Mouse (Mus musculus): ENCODE results near the gene Yars.
A peak's percentile ranks its signal among the peaks of the same experiment; 100 is the strongest.

Gene Yars

GRCm38 (mm10) chr4:129189542-129190519, at the start of gene Yars, which contains the start of gene S100pbp:
Gene Yars, plus strand, starts transcription at chr4:129189760.
Gene S100pbp, minus strand, starts transcription at chr4:129189727.
- DNase-seq (ENCODE audit: low spot score in 2 of 2), result peak; percentile 97 to 98

- no peak for DNase-seq (ENCODE audit: low spot score in 2 of 2)
These were observed 48.8 kb upstream of the Yars start for GRCm38 (mm10) chr4:129140808-129141207.

- no peak for DNase-seq (ENCODE audit: low spot score in 2 of 2)
These were observed 47.8 kb upstream of the Yars start for GRCm38 (mm10) chr4:129141560-129142438.

GRCm38 (mm10) chr4:129142439-129143045, 47.0 kb upstream of the Yars start:
- DNase-seq (ENCODE audit: low spot score in 2 of 2), result no peak

DNA sequence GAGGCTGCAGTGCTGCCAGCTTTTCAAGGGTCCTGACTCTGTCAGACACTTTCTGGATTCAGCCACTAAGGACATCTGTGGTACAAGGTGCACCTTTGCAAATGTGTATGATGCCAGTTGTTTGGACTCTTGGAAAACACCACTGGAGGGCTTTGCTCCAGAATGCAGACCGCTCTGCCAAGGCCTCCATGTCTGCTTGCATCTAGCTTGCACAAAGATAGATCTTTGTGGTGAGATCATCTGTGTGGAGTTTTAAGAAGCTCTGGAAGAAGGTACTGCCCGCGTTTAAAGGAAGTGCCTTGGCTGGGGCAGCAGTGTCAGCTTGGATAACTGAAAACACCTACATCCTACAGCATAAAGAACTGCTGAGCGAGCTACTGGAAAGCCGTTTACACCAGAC, 46.1 kb upstream of the Yars start:
- DNase-seq (ENCODE audit: low spot score in 2 of 2), result no peak

DNA sequence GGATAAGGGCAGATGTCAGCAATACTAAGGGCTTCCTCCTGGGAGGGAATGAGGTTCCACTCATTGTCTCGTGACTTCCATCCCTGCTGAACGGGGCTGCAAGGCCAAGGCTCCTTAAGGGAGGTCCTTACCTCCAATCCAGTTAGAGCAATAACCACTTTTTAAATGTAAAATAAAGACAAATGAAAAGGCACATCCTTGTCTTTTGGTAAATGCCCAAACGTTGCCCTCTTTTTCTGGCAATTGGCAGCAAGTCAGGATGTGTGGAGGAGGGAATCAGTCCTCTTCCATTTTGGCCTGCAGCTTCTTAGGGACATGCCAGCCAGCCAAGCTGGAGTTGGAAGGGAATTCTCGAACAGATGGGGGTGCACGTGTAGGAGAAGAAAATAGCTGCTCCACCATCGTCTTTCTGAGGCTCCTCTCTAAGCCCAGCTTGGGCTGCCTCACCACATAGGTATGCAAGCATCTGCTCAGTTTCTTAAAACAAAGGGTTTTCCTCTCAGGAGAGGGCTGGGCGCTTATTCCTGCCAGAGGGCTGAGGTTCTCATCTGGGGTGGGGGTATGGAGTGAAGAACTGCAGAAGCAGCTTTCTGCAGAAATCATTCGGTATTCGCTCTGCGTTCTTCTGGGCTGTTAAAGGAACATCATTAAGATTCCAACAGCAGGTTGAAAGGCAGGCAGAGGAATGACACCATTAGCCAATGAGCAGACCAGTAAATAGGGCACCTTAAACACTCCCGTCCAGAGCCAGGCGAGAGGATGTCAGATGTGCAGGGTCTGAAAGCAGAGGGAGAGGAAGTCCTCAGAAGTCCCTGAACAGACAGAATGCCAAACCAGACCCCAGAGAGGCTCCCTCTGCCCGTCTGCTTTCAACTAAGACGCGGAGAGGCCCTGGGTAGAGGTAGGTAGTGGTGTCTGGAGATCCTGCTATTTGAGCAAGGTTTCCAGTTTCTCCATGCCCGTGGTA, 44.9 kb upstream of the Yars start:
- DNase-seq (ENCODE audit: low spot score in 2 of 2), result no peak

- no peak for DNase-seq (ENCODE audit: low spot score in 2 of 2)
These were observed 44.1 kb upstream of the Yars start for GRCm38 (mm10) chr4:129145411-129145810.

DNA sequence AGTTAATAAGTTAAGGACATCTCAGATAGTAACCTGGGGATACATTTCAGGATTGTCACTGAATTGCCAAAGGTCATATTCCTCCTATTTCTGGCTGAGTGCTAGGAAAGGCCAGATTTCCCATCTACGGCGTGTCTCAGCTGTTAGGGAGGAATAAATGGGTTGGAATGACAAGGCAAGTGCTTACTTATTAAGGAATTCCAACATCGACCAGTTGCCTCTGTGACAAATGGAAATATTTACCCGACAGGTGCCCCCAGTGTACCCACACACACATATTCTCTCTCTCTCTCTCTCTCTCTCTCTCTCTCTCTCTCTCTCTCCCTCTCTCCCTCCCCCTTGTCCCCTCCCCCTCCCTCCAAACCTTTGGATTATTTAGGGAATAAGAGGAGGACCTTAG, 43.6 kb upstream of the Yars start:
- DNase-seq (ENCODE audit: low spot score in 2 of 2), result no peak

GRCm38 (mm10) chr4:129146392-129146791, 43.2 kb upstream of the Yars start:
- no peak for DNase-seq (ENCODE audit: low spot score in 2 of 2)

GRCm38 (mm10) chr4:129147552-129148103, 41.9 kb upstream of the Yars start:
- no peak for DNase-seq (ENCODE audit: low spot score in 2 of 2)

GRCm38 (mm10) chr4:129149321-129149720, 40.2 kb upstream of the Yars start:
- DNase-seq (ENCODE audit: low spot score in 2 of 2), result no peak

DNA sequence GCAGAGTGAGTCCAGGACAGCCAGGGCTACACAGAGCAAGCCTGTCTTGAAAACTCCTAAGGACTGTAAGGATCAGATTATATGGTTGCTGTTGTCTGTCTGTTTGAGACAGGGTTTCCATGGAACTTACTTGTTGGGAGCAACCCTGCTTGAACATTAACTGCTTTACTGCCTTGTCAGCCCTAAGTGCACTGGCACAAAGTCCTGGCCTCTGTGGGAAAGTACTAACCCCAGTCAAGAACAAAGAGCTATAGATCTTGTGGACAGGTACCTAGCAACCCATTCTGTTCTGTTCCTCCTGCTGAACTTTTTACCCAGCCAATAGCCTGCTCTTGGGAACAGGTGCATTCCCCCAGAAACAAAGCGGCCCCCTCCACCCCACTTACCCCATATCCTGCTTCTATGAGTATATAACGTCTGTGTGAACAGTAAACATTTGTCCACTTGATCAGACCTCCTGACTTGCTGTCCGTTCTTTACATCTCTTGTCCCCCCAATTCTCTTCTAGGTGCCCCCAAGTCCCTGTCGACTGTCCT, 38.2 kb upstream of the Yars start:
- DNase-seq (ENCODE audit: low spot score in 2 of 2), result no peak

GRCm38 (mm10) chr4:129157541-129157940, 32.0 kb upstream of the Yars start:
- DNase-seq (ENCODE audit: low spot score in 2 of 2), result no peak

DNA sequence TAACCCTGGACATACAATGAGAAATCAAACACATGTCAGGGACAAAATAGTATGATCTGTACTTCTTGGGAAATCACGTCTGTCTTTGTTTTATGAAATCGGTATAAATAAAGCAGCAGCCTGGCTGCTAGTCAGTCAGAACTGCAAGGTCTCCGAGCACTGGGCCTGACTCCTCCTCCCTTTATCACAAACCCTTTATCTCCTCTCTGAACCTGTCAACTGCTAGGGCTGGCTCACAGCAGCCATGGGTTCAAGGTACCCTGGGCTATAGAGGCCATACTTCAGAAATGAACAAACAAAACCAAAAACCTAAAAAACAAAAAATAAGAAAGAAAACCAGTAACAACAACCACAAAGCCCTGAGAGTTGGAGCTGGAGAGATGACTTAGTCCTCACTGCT, 31.0 kb upstream of the Yars start:
- no peak for DNase-seq (ENCODE audit: low spot score in 2 of 2)

GRCm38 (mm10) chr4:129161076-129161475, 28.5 kb upstream of the Yars start:
- DNase-seq (ENCODE audit: low spot score in 2 of 2), result no peak

DNA sequence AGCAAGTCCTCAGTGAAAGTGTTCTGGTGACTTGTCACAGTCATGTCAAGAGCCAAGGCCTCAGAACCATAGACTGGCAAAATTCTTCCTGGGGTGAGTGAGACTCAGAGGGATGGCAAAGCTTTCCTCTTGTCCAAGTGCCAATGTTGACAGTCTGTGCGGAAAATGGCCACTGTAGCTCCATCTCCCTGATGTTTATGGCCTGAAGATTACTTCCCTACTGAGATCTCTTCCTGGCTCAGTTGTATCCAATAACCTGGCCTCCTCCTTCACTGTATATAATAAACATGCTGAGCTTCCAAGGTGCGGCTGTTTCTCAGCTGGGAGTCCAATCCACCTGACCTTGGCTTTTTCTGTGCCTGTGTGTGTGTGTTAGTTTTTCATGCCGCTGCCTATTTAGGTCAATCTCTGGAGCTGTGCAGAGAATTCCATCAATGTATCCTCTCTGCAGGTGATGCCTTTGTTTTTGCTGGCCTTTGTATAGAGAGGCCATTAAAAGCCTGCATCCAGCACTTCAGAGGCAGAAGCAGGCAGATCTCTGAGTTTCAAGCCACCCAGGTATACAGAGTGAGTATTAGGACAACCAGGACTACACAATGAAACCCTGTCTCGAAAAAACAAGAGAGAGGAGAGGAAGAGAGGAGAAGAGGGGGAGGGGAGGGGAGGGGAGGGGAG, 27.8 kb upstream of the Yars start:
- no peak for DNase-seq (ENCODE audit: low spot score in 2 of 2)

DNA sequence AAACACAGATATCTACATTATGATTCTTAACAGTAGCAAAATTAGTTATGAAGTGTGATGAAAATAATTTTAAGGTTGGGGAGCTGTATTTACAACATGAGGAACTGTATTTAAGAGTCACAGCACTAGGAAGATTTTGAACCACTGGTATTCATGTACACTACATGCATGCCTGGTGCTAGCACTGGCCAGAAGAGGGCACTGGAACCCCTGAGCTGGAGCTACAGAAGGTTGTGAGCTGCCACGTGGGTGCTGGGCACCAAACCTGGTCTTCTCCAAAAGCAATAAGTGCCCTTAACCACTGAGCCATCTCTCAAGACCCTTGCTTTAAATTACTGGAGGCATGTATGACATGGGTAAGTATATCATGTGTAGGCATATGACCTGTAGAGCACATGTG, 17.0 kb upstream of the Yars start:
- no peak for DNase-seq (ENCODE audit: low spot score in 2 of 2)

DNA sequence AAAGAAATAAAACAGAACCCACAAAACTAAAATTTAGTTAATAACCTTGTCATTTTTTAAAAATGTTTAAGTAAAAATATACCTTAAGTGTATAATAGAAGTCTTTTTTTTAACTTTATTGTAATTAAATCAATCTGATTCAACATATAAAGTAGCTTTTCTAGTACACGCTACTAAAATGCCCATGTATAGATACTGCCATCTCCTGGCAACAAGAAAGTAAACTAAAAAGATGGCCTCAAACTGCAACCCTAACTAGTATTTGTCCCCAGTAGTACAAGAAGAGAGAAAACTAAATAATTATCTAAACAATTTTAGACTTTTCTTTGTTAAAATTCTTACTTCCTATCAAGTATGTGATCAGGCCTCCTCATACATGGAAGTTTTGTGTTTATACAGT, 10.0 kb upstream of the Yars start:
- DNase-seq (ENCODE audit: low spot score in 2 of 2), result no peak

- DNase-seq (ENCODE audit: low spot score in 2 of 2), result no peak
These were observed 1.4 kb upstream of the Yars start for GRCm38 (mm10) chr4:129188041-129188659.
